Mouse (Mus musculus) erythroblast, adult 5-6 weeks (primary cell): ENCODE measurements around the gene Zbed5. TPM values are rescaled to one million over a fixed set of nuclear protein-coding genes. Genes with fewer than 3 reads are reported as not detected.

ENCODE experiments used
- ATAC-seq: replicated peaks from 2 replicates; pipeline ENCODE4 v1.8.0; 2016; ENCODE audit warnings: moderate number of reproducible peaks, mild to moderate bottlenecking, moderate TSS enrichment, inconsistent platforms; ENCODE audit not compliant: poor library complexity, low FRiP score, severe bottlenecking
- total RNA-seq, 2 experiments: library from RNA; stranded (forward) in 1 of 2; stranded (reverse) in 1 of 2; fragments of 150-400 nt in 1 of 2; fragments of 200-764, 138-1000 nt in 1 of 2; gene quantifications; 2 replicates each; pipeline versions ENCODE4 v1.2.3 to v1.2.4; 2015 to 2017; ENCODE audit warnings: low replicate concordance in 2 of 2

Gene Zbed5
- total RNA-seq, 2 experiments from 2014 or later, result 0.68 to 1.3 TPM

- ATAC-seq, result no peak
Observed at GRCm38 (mm10) chr5:129943402-129943801, 47.9 kb downstream of the Zbed5 start.

GRCm38 (mm10) chr5:129947528-129948033 is 52.1 kb downstream of the Zbed5 start:
- ATAC-seq, result no peak

GRCm38 (mm10) chr5:129952143-129952542 is 56.6 kb downstream of the Zbed5 start:
- ATAC-seq, result no peak

Other genes with a start within 250 kb of the Zbed5 start
- 2.7 and 3.7 TPM in 2 replicates for gene Zfp11, start 225.6 kb upstream of the Zbed5 start, total RNA-seq (2015; ENCODE audit: low replicate concordance)
- gene Zfp11, start 225.6 kb upstream of the Zbed5 start, total RNA-seq (2017; ENCODE audit: low replicate concordance), result 0.28 and 1.5 TPM in 2 replicates
- gene Sept14, start 187.2 kb upstream of the Zbed5 start, total RNA-seq (2015; ENCODE audit: low replicate concordance), result not detected in 2 replicates
- not detected in 2 replicates for gene Sept14, start 187.2 kb upstream of the Zbed5 start, total RNA-seq (2017; ENCODE audit: low replicate concordance)
- 26.1 and 70.1 TPM in 2 replicates for gene Mrps17, start 180.2 kb upstream of the Zbed5 start, total RNA-seq (2015; ENCODE audit: low replicate concordance)
- gene Mrps17, start 180.2 kb upstream of the Zbed5 start, total RNA-seq (2017; ENCODE audit: low replicate concordance), result 10.6 and 17.0 TPM in 2 replicates
- gene Nipsnap2, start 170.7 kb upstream of the Zbed5 start, total RNA-seq (2015; ENCODE audit: low replicate concordance), result 7.9 and 12.3 TPM in 2 replicates
- gene Nipsnap2, start 170.7 kb upstream of the Zbed5 start, total RNA-seq (2017; ENCODE audit: low replicate concordance), result 5.4 and 9.5 TPM in 2 replicates
- 8.5 and 9.2 TPM in 2 replicates for gene Psph, start 108.3 kb upstream of the Zbed5 start, total RNA-seq (2015; ENCODE audit: low replicate concordance)
- 4.6 and 6.2 TPM in 2 replicates for gene Psph, start 108.3 kb upstream of the Zbed5 start, total RNA-seq (2017; ENCODE audit: low replicate concordance)
- 0.96 and 1.7 TPM in 2 replicates for gene Sumf2, start 48.7 kb upstream of the Zbed5 start, total RNA-seq (2015; ENCODE audit: low replicate concordance)
- gene Sumf2, start 48.7 kb upstream of the Zbed5 start, total RNA-seq (2017; ENCODE audit: low replicate concordance), result 3.6 and 5.4 TPM in 2 replicates
- 105 and 122 TPM in 2 replicates for gene Chchd2, start 8.3 kb upstream of the Zbed5 start, total RNA-seq (2015; ENCODE audit: low replicate concordance)
- 41.2 and 119 TPM in 2 replicates for gene Chchd2, start 8.3 kb upstream of the Zbed5 start, total RNA-seq (2017; ENCODE audit: low replicate concordance)
- gene Phkg1, start 2.8 kb downstream of the Zbed5 start, total RNA-seq (2015; ENCODE audit: low replicate concordance), result not detected in 2 replicates
- not detected in 2 replicates for gene Phkg1, start 2.8 kb downstream of the Zbed5 start, total RNA-seq (2017; ENCODE audit: low replicate concordance)
- gene Nupr1l, start 12.8 kb downstream of the Zbed5 start, total RNA-seq (2015; ENCODE audit: low replicate concordance), result not detected in 2 replicates
- gene Nupr1l, start 12.8 kb downstream of the Zbed5 start, total RNA-seq (2017; ENCODE audit: low replicate concordance), result not detected in 2 replicates
- gene Vkorc1l1, start 46.2 kb downstream of the Zbed5 start, total RNA-seq (2015; ENCODE audit: low replicate concordance), result 39.8 and 49.3 TPM in 2 replicates
- gene Vkorc1l1, start 46.2 kb downstream of the Zbed5 start, total RNA-seq (2017; ENCODE audit: low replicate concordance), result 27.2 and 30.7 TPM in 2 replicates
- 22.1 and 25.5 TPM in 2 replicates for gene Gusb, start 107.3 kb downstream of the Zbed5 start, total RNA-seq (2015; ENCODE audit: low replicate concordance)
- gene Gusb, start 107.3 kb downstream of the Zbed5 start, total RNA-seq (2017; ENCODE audit: low replicate concordance), result 8.9 and 13.4 TPM in 2 replicates
- 1.9 and 11.3 TPM in 2 replicates for gene Asl, start 133.5 kb downstream of the Zbed5 start, total RNA-seq (2015; ENCODE audit: low replicate concordance)
- 2.0 and 2.6 TPM in 2 replicates for gene Asl, start 133.5 kb downstream of the Zbed5 start, total RNA-seq (2017; ENCODE audit: low replicate concordance)
- gene Crcp, start 133.6 kb downstream of the Zbed5 start, total RNA-seq (2015; ENCODE audit: low replicate concordance), result 9.2 and 16.5 TPM in 2 replicates
- 18.7 and 21.6 TPM in 2 replicates for gene Crcp, start 133.6 kb downstream of the Zbed5 start, total RNA-seq (2017; ENCODE audit: low replicate concordance)
- gene Tpst1, start 177.6 kb downstream of the Zbed5 start, total RNA-seq (2015; ENCODE audit: low replicate concordance), result 7.9 and 14.4 TPM in 2 replicates
- gene Tpst1, start 177.6 kb downstream of the Zbed5 start, total RNA-seq (2017; ENCODE audit: low replicate concordance), result 2.1 and 3.5 TPM in 2 replicates
- gene Kctd7, start 249.1 kb downstream of the Zbed5 start, total RNA-seq (2015; ENCODE audit: low replicate concordance), result 0.96 and 2.3 TPM in 2 replicates
- 1.3 and 2.0 TPM in 2 replicates for gene Kctd7, start 249.1 kb downstream of the Zbed5 start, total RNA-seq (2017; ENCODE audit: low replicate concordance)